Comparison of ENCODE assay signal across 26 mouse cellular contexts in genomic region chr9:35247405-35247804, GRCm38 (mm10).
"Had no signal": no experiment of that assay in that cellular context is flagged by ENCODE, and none has a peak within 500 bp of the region (broad histone marks: within the 10 kb centered on the region; RNA-seq: fewer than 3 reads in every experiment).

No protein-coding gene starts in this region.

- H3K9ac ChIP-seq: heart, embryonic 13.5 days; heart, embryonic 15.5 days; hindbrain, embryonic 13.5 days; hindbrain, embryonic 15.5 days; kidney, embryonic 15.5 days; limb, embryonic 12.5 days had no signal

- H3K4me1 ChIP-seq: heart, embryonic 15.5 days; hindbrain, embryonic 15.5 days; kidney, embryonic 15.5 days; limb, embryonic 10.5 days had no signal

- DNase-seq: gastrocnemius, postnatal 14 days; gastrocnemius, postnatal 36 days; heart, adult 11 months; heart, adult 2 months; heart, postnatal 14 days; heart, postnatal 36 days; kidney, adult 11 months; kidney, adult 2 months; kidney, adult 9 months; kidney, postnatal 14 days; kidney, postnatal 36 days; liver had no signal

- H3K27me3 ChIP-seq: heart, embryonic 13.5 days; heart, embryonic 15.5 days; hindbrain, embryonic 13.5 days; hindbrain, embryonic 15.5 days; kidney, embryonic 15.5 days; limb, embryonic 12.5 days had no signal

- H3K9me3 ChIP-seq: heart, embryonic 13.5 days; heart, embryonic 15.5 days; hindbrain, embryonic 13.5 days; hindbrain, embryonic 15.5 days; kidney, embryonic 15.5 days; limb, embryonic 10.5 days; limb, embryonic 12.5 days had no signal

- H3K4me3 ChIP-seq: heart, adult 2 months; heart, embryonic 13.5 days; heart, embryonic 15.5 days; hindbrain, embryonic 13.5 days; hindbrain, embryonic 15.5 days; kidney, embryonic 15.5 days; layer of hippocampus, adult 2 months; left cerebral cortex, adult 2 months; limb, embryonic 10.5 days; limb, embryonic 12.5 days had no signal

- H3K27ac ChIP-seq: heart, adult 2 months; heart, embryonic 13.5 days; heart, embryonic 15.5 days; hindbrain, embryonic 13.5 days; hindbrain, embryonic 15.5 days; hindbrain, postnatal 0 days; kidney, embryonic 15.5 days; kidney, postnatal 0 days; layer of hippocampus, adult 2 months; left cerebral cortex, adult 2 months; limb, embryonic 10.5 days; limb, embryonic 12.5 days had no signal

- H3K36me3 ChIP-seq: heart, embryonic 13.5 days; heart, embryonic 15.5 days; hindbrain, embryonic 15.5 days; kidney, embryonic 15.5 days; limb, embryonic 12.5 days had no signal

- ATAC-seq: hindbrain, postnatal 0 days; intestine, embryonic 16.5 days had no signal

- H3K4me2 ChIP-seq: heart, embryonic 11.5 days; heart, embryonic 13.5 days; heart, embryonic 15.5 days; hindbrain, embryonic 13.5 days; hindbrain, embryonic 15.5 days; kidney, embryonic 15.5 days; limb, embryonic 12.5 days; liver, embryonic 11.5 days had no signal
